Mouse (Mus musculus) embryonic fibroblast, embryonic 13.5 days (primary cell): ENCODE data around the gene Eml2.

ENCODE experiments used
- CTCF ChIP-seq: IDR thresholded peaks from 2 replicates; pipeline ENCODE4 v1.5.1; 2011; ENCODE audit warnings: mild to moderate bottlenecking, control low read depth, low read length, moderate library complexity, borderline replicate concordance; ENCODE audit not compliant: insufficient read depth
- POLR2A ChIP-seq: IDR thresholded peaks from 2 replicates; pipeline ENCODE4 v1.6.1; 2011; ENCODE audit warnings: low read depth, mild to moderate bottlenecking, control low read depth, low read length, moderate library complexity

DNA sequence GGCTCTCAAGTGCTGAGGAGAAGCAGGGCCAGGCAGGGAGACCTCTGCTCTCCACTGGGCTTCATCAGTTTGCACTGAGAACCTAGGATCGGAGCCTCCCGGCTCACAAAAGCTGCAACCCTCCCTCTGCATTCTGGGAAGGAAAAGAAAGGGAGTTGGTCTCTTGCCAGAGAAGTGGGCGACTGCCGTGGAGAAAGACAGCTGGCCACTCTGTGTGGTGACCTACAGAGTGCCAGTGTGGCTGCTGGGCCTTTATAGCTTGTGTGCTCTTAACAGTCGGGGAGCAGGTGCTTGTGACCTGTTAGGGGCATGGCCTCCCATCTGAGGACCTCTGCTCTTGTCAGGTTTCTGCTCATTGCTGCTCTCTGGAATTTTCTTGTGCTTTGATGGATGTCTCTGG is 67.6 kb downstream of the Eml2 start:
- no peak for TF ChIP-seq CTCF
- TF ChIP-seq POLR2A = no peak
